Mouse (Mus musculus): ENCODE data around the gene Ldah.

Ldah gene

GRCm38 (mm10) chr12:8320084-8320713 is 112.3 kb downstream of the Ldah start:
- peak; percentile 68 for DNase-seq

DNA sequence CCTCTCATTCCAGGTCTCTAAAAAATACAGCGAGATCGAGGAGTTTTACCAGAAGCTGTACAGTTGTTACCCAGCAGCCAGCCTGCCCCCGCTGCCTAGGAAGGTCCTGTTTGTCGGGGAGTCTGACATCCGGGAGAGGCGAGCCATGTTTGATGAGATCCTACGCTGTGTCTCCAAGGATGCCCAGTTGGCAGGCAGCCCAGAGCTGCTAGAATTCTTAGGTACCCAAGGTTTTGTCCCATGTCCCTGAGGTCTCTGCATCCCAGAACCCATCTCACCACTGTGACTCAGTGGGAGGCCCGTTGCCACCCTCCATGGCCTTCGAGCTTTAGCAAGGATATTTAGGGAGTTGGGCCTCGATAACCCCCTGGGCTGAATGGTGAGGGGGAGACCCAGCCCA is 113.6 kb downstream of the Ldah start:
- no peak for DNase-seq

DNA sequence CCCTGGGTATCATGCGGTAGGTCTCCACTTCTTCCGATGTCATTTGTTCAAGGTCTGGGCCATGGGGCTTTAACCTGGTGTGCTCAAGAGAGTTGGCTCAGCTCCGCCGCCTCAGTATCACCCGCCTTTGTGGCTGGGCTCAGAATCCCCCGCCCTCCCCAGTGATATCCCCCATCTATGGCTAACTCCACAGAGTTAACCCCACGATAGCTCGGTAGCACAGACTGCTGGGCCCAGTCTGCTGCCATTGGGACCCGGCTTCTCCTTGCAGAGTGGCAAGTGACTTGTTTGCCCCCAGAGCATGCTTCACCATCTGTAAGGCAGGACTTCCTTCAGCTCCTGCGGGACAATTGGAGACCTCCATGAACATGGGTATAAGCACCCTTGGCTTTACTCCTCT is 116.2 kb downstream of the Ldah start:
- no peak for DNase-seq

DNA sequence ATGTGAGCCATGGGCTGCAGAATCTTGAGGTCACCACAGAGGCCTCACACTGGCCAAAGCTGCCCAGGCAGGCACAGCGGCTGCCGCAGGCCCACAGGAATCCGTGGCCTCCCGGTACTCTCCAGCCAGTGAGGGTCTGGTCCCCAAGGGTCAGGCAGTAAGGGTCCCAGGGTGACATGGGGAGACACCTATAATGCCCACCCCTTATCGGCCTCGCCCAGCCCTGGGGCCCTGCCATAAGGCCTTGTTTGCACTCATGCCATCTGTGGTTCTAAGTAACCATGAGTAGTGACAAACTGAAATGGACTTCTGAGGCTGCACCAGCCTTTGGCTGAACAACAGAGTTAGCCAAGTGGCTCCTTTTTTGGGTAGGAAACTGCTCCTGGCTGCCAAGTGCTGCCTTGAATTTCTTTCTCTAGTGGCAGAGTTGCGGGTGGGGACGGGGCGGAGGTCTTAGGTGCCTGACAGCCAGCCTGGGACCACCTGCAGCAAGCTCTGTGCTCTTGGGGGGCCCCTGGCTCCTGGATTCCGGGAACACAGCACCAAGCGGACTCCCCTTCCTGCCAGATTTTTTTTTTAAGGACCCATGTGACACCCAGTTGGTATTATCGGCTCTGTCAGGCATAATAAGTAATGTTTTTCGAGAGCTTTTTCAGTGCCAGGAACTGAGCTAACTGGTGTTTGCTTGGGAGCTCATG is 117.5 kb downstream of the Ldah start:
- no peak for DNase-seq

- DNase-seq: no peak
These were observed 118.1 kb downstream of the Ldah start for GRCm38 (mm10) chr12:8325943-8326522.

DNA sequence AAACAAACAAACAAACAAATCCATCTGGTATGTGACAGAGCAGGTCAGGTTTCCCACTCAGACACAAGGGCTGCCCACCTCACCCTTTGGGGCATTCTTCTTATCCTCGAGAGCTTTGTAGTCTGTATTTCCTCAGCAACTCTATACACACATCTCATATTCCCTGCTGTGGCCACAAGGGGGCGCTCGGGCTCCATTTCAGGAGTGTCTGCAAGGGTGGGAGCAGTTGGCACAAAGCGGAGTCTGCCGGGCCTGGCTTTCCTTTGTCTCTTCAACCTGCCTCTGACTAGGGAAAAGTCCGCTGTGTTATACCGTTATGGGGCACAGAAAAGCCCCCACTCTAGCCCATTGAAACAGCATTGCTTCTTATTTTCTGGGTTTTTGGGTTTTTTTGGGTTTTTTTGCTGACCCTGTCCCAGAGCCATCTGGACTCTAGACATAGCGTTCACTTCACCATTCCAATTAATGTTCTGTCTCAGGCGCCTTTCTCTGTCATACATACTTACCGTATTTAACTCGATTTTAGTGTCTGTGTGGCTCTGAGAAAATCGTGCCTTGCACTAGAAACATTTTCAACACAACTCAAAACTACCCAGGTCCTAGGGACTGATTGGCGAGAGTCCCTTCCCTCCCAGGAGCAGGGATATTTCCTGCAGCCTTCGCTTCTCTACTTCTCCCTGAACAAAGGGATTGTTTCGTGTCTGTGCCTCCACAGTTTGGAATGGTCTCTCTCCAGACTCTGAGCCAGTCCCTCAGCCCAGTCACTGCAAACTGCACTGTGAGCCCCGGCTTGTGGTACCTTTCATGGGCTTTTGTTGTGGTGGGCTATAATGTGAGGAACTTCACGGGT is 119.1 kb downstream of the Ldah start:
- DNase-seq: peak; percentile 87

- no peak for DNase-seq
These were observed 119.8 kb downstream of the Ldah start for GRCm38 (mm10) chr12:8327675-8328053.

DNA sequence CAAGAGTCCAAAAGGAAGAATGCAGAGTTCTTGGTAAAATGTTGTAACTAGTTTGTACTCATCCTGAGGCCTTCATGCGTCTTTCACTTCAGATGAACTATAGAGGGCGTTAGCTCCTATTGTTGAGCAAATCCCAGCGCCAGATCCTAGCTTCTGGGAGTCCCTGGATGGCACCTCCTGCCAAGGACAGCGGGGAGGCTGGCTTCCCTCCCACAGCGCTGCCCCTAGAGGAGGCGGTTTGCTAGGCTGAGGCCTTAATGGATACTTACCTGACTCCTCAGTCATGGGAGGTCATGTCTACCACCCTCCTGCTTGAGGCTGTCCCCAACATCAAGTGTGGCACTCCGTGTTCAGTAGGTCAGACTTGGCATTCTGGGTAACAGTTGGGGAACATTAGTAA is 121.3 kb downstream of the Ldah start:
- no peak for DNase-seq

- no peak for DNase-seq
These were observed 123.7 kb downstream of the Ldah start for GRCm38 (mm10) chr12:8331489-8332173.

GRCm38 (mm10) chr12:8332174-8332542 is 124.3 kb downstream of the Ldah start:
- DNase-seq: no peak

DNA sequence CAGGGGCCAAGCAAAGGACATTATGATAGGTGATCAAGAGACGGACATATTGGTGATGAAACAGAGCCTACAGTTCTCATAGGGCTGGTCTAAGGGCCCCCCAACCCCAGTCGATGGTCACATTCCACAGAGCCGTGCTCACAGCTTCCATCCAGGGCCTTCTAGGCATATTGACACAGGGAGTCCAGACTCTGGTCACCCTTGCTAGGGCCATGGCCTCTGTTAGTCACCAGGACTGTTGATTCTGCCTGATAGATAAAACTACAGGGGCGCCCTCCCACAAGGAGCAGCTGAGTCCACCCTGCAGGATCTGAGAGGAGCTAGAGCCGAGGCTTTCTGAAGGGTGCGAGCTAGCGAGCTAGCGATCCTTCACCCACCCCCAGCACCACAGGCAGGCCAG is 125.7 kb downstream of the Ldah start:
- DNase-seq: peak; percentile 22

DNA sequence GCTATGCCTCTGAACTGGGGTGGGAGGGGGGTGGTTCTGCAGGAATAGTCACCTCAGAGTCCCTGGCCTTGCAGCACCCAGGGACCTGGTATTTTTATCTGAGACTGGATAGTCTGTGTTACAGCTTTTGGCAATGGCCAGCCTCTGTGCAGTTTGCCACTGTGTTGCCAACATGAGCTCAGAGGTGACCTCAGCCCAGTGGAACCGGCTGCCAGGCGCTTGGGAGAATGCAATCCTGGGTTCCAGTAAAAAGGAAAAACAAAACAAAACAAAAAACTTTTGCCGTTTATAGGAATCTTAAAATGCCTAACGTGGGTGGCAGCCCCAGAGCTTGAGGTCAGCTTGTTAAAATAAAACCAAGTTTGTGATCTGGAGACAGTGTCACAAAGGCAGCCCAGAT is 126.4 kb downstream of the Ldah start:
- no peak for DNase-seq

Data from liver (tissue).